Mouse (Mus musculus): ENCODE results near the gene Eln.

DNA sequence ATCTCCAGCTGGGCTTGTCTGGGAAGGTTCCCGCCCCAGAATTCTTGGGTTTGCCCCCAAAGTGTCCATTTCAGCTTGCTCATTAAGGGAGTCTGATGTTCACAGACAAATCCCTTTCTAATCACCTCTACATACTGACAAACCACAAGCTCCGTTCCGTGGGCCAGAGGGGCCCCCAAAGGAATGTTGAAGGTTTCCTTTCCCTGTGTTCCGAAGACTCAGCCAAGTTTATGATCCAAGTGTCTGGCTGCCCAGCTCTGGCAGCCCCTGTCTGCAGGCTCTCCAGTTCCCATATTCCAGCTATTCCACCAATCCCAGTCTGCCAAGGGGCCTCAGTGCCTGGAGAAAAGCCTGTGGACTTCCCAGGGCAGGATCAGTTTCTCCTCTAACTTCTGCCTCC, 27.1 kb downstream of the Eln start:
- TF ChIP-seq POLR2A (IDR thresholded peaks at IDR 0.05; ENCODE audit: borderline replicate concordance, insufficient read depth, low read length) (no peak), CTCF (IDR thresholded peaks at IDR 0.05; ENCODE audit: borderline replicate concordance, insufficient read depth, low read depth, low read length) (no peak)

Data from cerebellum, adult 2 months (tissue).